12 mouse cellular contexts compared by ENCODE assay signal in genomic region chr9:14147731-14148130, GRCm38 (mm10).
A peak's percentile ranks its signal among the peaks of the same experiment; 100 is the strongest.
DNase-seq lines count a peak whose midpoint lies in the region.
"Had no signal": no experiment of that assay in that cellular context is flagged by ENCODE, and none has a peak within 500 bp of the region (broad histone marks: within the 10 kb centered on the region; RNA-seq: fewer than 3 reads in every experiment).

No protein-coding gene starts in this region.

- intact Hi-C loops in heart, postnatal 14 days (cut with DNase I): no loop called here

- peak; percentile 37 for DNase-seq in gastrocnemius, postnatal 25 days
- DNase-seq in gastrocnemius, postnatal 4 days (ENCODE audit: low spot score in 2 of 2): no peak
- peak; percentile 14 for DNase-seq in adipocyte (ENCODE audit: low spot score)
- peak; percentile 38 to 52 for DNase-seq in heart, postnatal 14 days
- DNase-seq in kidney, postnatal 14 days: peak; percentile 30
- no peak for DNase-seq in left cerebral cortex, adult 18-20 months (ENCODE audit: low spot score in 2 of 2)
- no peak for DNase-seq in lung, postnatal 10 days
- no peak for DNase-seq in cerebellum, adult 8-10 months
- DNase-seq: adrenal gland, postnatal 25 days; cerebellum, adult 2 months; liver, embryonic 13.5 days; retina, postnatal 1 day had no signal

Comparison
In these comparisons a context has a peak if more than half of its experiments do, and no peak if none do; other contexts are left out.
1. DNase-seq: peak in gastrocnemius, postnatal 25 days (single experiment), adipocyte (single experiment), heart, postnatal 14 days (2 of 2) and kidney, postnatal 14 days (single experiment); none in gastrocnemius, postnatal 4 days (0 of 2), left cerebral cortex, adult 18-20 months (0 of 2), lung, postnatal 10 days (single experiment) and cerebellum, adult 8-10 months (single experiment).